Mouse (Mus musculus) brain, embryonic 14.5 days (tissue): ENCODE data around the gene Kcnip4.

Source experiments
- CTCF ChIP-seq: fragments of 200-500 bp; IDR thresholded peaks from 2 replicates; pipeline ENCODE4 v1.5.1; 2012; ENCODE audit warnings: inconsistent platforms, mild to moderate bottlenecking, moderate library complexity, borderline replicate concordance; ENCODE audit not compliant: insufficient read depth, insufficient read length; ENCODE audit errors: extremely low read depth
- POLR2A ChIP-seq: fragments of 200-500 bp; IDR thresholded peaks from 2 replicates; pipeline ENCODE4 v1.6.1; 2012; ENCODE audit warnings: mild to moderate bottlenecking, inconsistent platforms, borderline replicate concordance; ENCODE audit not compliant: poor library complexity, insufficient read depth, insufficient read length, severe bottlenecking; ENCODE audit errors: extremely low read depth

DNA sequence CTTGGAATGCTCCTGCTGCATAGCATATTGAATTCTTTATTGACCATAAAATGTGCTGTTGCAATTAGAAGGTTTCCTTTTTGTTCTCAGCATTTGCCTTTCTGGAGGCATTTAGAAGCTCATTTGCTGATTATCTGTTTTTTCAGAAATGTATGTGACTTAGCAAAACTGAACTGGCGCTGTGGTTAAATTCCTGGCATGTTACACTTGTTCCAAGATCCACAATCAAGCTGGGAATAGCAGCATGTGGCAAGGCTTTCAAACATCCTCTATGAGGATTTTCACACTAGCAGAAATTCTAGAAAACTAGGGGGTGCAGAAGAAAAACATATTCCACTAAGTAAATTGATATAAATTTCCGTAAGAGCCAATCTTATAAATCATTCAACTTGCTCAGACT, 187.5 kb downstream of the Kcnip4 start:
- TF ChIP-seq CTCF (no peak), POLR2A (no peak)
